In genomic region chr1:60343630-60344455, GRCm38 (mm10) we compare ENCODE assay signal across 8 mouse cellular contexts. TPM values are rescaled to one million over a fixed set of nuclear protein-coding genes. Genes with fewer than 3 reads are reported as not detected.
A peak's percentile ranks its signal among the peaks of the same experiment; 100 is the strongest.
DNase-seq lines count a peak whose midpoint lies in the region; ATAC-seq lines count a peak whose summit lies in the region.

No protein-coding gene starts in this region.

- H3K4me1 ChIP-seq in kidney, embryonic 14.5 days (ENCODE audit: control insufficient read depth, insufficient read depth, low read length), result peaks cover 6% of the 10 kb centered on the region
- H3K4me1 ChIP-seq in brown adipose tissue, adult 24 weeks (ENCODE audit: control insufficient read depth, insufficient read depth, insufficient read length, low read length), result no peaks in the 10 kb centered on the region
- H3K4me1 ChIP-seq in hindbrain, embryonic 15.5 days (replicated peaks), result peaks cover 13% of the 10 kb centered on the region
- peaks cover 13% of the 10 kb centered on the region for H3K4me1 ChIP-seq in midbrain, embryonic 15.5 days

- ATAC-seq in kidney, embryonic 14.5 days (ENCODE audit: low FRiP score, low TSS enrichment), result no peak; the same call in 1 of the 2 replicates
- ATAC-seq in hindbrain, embryonic 15.5 days (ENCODE audit: low FRiP score, low read depth), result peak; percentile 32
- peak; percentile 57 for ATAC-seq in midbrain, embryonic 15.5 days (replicated peaks)

- H3K4me3 ChIP-seq in kidney, embryonic 14.5 days (ENCODE audit: low read length), result peak overlapping the region; percentile 59
- H3K4me3 ChIP-seq in brown adipose tissue, adult 24 weeks (ENCODE audit: insufficient read depth, low read depth, low read length), result peak overlapping the region; percentile 88
- peak overlapping the region; percentile 55 for H3K4me3 ChIP-seq in hindbrain, embryonic 15.5 days
- peak overlapping the region; percentile 92 for H3K4me3 ChIP-seq in midbrain, embryonic 15.5 days

- no peaks in the 10 kb centered on the region for H3K27me3 ChIP-seq in kidney, embryonic 14.5 days (ENCODE audit: control insufficient read depth, insufficient read depth, low read length)
- H3K27me3 ChIP-seq in hindbrain, embryonic 15.5 days, result no peaks in the 10 kb centered on the region
- no peaks in the 10 kb centered on the region for H3K27me3 ChIP-seq in midbrain, embryonic 15.5 days (replicated peaks)

- H3K4me2 ChIP-seq in kidney, embryonic 14.5 days (replicated peaks; ENCODE audit: low read depth, low read length), result peak overlapping the region; percentile 74
- peak overlapping the region; percentile 81 for H3K4me2 ChIP-seq in hindbrain, embryonic 15.5 days
- H3K4me2 ChIP-seq in midbrain, embryonic 15.5 days, result peak overlapping the region; percentile 86

- H3K36me3 ChIP-seq in kidney, embryonic 14.5 days (ENCODE audit: control insufficient read depth, insufficient read depth, low read length), result no peaks in the 10 kb centered on the region
- peaks cover 4% of the 10 kb centered on the region; the same call in 1 of the 2 replicates for H3K36me3 ChIP-seq in hindbrain, embryonic 15.5 days
- H3K36me3 ChIP-seq in midbrain, embryonic 15.5 days (replicated peaks), result no peaks in the 10 kb centered on the region

- no peak for DNase-seq in kidney, adult 9 months
- DNase-seq in spleen, adult 12 weeks (ENCODE audit: low spot score), result no peak
- DNase-seq in urinary bladder, postnatal 25 days (ENCODE audit: low spot score), result no peak
- DNase-seq in gastrocnemius, adult 8-10 months (ENCODE audit: low spot score in 2 of 2), result no peak

- WGBS in kidney, embryonic 14.5 days, result 15% methylated on average over 14 of the region's 14 CpGs
- WGBS in hindbrain, embryonic 15.5 days, result 9% methylated on average over 14 of the region's 14 CpGs
- WGBS in midbrain, embryonic 15.5 days, result 12% methylated on average over 14 of the region's 14 CpGs

- no peaks in the 10 kb centered on the region for H3K9me3 ChIP-seq in kidney, embryonic 14.5 days (ENCODE audit: control insufficient read depth, low read length)
- H3K9me3 ChIP-seq in hindbrain, embryonic 15.5 days, result no peaks in the 10 kb centered on the region
- H3K9me3 ChIP-seq in midbrain, embryonic 15.5 days, result no peaks in the 10 kb centered on the region

- peak overlapping the region; percentile 90 for H3K27ac ChIP-seq in kidney, embryonic 14.5 days (ENCODE audit: low read depth, low read length)
- H3K27ac ChIP-seq in brown adipose tissue, adult 24 weeks (replicated peaks; ENCODE audit: low read depth, low read length), result peak overlapping the region; percentile 35
- H3K27ac ChIP-seq in hindbrain, embryonic 15.5 days (replicated peaks), result peak overlapping the region; percentile 88
- H3K27ac ChIP-seq in midbrain, embryonic 15.5 days, result peak overlapping the region; percentile 95

- H3K9ac ChIP-seq in kidney, embryonic 14.5 days (ENCODE audit: low read depth, low read length), result peak overlapping the region; percentile 65
- peak overlapping the region; percentile 55 for H3K9ac ChIP-seq in hindbrain, embryonic 15.5 days
- peak overlapping the region; percentile 86 for H3K9ac ChIP-seq in midbrain, embryonic 15.5 days

RNA-seq across cellular contexts. Expression of gene Cyp20a1, which starts 0.7 kb away (rescaled TPM):
- 14.9 and 22.2 TPM in 2 replicates for polyA plus RNA-seq in kidney, embryonic 14.5 days (2014; fragmentation: Nextera tagmentation; extraction: Ambion mirVana)
- 11.9 and 14.0 TPM in 2 replicates for polyA plus RNA-seq in brown adipose tissue, adult 24 weeks (2012; ENCODE audit: insufficient read depth, insufficient read length, missing spikeins)
- 16.5 and 17.1 TPM in 2 replicates for polyA plus RNA-seq in hindbrain, embryonic 15.5 days (2015; fragmentation: Nextera tagmentation; extraction: Ambion mirVana)
- polyA plus RNA-seq in midbrain, embryonic 15.5 days (2015; fragmentation: Nextera tagmentation; extraction: Ambion mirVana), result 11.4 and 12.5 TPM in 2 replicates
- total RNA-seq in gastrocnemius, adult 8-10 months (2022), result 1 to 10 TPM; 3.7 to 5.2 (median 5.1) TPM

Comparison
In these comparisons a context has a peak if more than half of its experiments do, and no peak if none do; other contexts are left out.
1. H3K27ac ChIP-seq: peak in every context shown above with its lines; median percentile 95 in midbrain, embryonic 15.5 days; 90 in kidney, embryonic 14.5 days; 88 in hindbrain, embryonic 15.5 days; 35 in brown adipose tissue, adult 24 weeks.